Mouse (Mus musculus): ENCODE data around the gene Ripor2.

The Ripor2 gene

GRCm38 (mm10) chr13:24646324-24646723 lies 64.3 kb downstream of the Ripor2 start:
- no peak for DNase-seq (ENCODE audit: low spot score in 2 of 2)

GRCm38 (mm10) chr13:24647444-24647843 lies 65.5 kb downstream of the Ripor2 start:
- DNase-seq (ENCODE audit: low spot score in 2 of 2), result no peak

- no peak for DNase-seq (ENCODE audit: low spot score in 2 of 2)
Observed at GRCm38 (mm10) chr13:24648027-24648426, 66.0 kb downstream of the Ripor2 start.

- no peak for DNase-seq (ENCODE audit: low spot score in 2 of 2)
Observed at GRCm38 (mm10) chr13:24648668-24649067, 66.7 kb downstream of the Ripor2 start.

GRCm38 (mm10) chr13:24649099-24649498 lies 67.1 kb downstream of the Ripor2 start:
- DNase-seq (ENCODE audit: low spot score in 2 of 2), result no peak

- DNase-seq (ENCODE audit: low spot score in 2 of 2), result no peak
Observed at GRCm38 (mm10) chr13:24651018-24651417, 69.0 kb downstream of the Ripor2 start.

- no peak for DNase-seq (ENCODE audit: low spot score in 2 of 2)
Observed at GRCm38 (mm10) chr13:24654919-24655635, 73.1 kb downstream of the Ripor2 start.

- DNase-seq (ENCODE audit: low spot score in 2 of 2), result no peak
Observed at GRCm38 (mm10) chr13:24656719-24657497, 74.9 kb downstream of the Ripor2 start.

- no peak for DNase-seq (ENCODE audit: low spot score in 2 of 2)
Observed at GRCm38 (mm10) chr13:24666763-24667162, 84.8 kb downstream of the Ripor2 start.

- no peak for DNase-seq (ENCODE audit: low spot score in 2 of 2)
Observed at GRCm38 (mm10) chr13:24668556-24668955, 86.6 kb downstream of the Ripor2 start.

GRCm38 (mm10) chr13:24670676-24671075 lies 88.7 kb downstream of the Ripor2 start:
- DNase-seq (ENCODE audit: low spot score in 2 of 2), result no peak

GRCm38 (mm10) chr13:24679027-24679680 lies 97.2 kb downstream of the Ripor2 start:
- DNase-seq (ENCODE audit: low spot score in 2 of 2), result no peak

- no peak for DNase-seq (ENCODE audit: low spot score in 2 of 2)
Observed at GRCm38 (mm10) chr13:24680951-24681350, 99.0 kb downstream of the Ripor2 start.

- DNase-seq (ENCODE audit: low spot score in 2 of 2), result no peak
Observed at GRCm38 (mm10) chr13:24682346-24682745, 100.4 kb downstream of the Ripor2 start.

GRCm38 (mm10) chr13:24684503-24684902 lies 102.5 kb downstream of the Ripor2 start:
- DNase-seq (ENCODE audit: low spot score in 2 of 2), result no peak

- DNase-seq (ENCODE audit: low spot score in 2 of 2), result no peak
Observed at GRCm38 (mm10) chr13:24685846-24686245, 103.9 kb downstream of the Ripor2 start.

GRCm38 (mm10) chr13:24686705-24687665 lies 105.0 kb downstream of the Ripor2 start:
- peak; percentile 63 to 79 for DNase-seq (ENCODE audit: low spot score in 2 of 2)

GRCm38 (mm10) chr13:24693312-24693711 lies 111.3 kb downstream of the Ripor2 start:
- no peak for DNase-seq (ENCODE audit: low spot score in 2 of 2)

- DNase-seq (ENCODE audit: low spot score in 2 of 2), result no peak
Observed at GRCm38 (mm10) chr13:24698746-24699145, 116.8 kb downstream of the Ripor2 start.

- DNase-seq (ENCODE audit: low spot score in 2 of 2), result no peak
Observed at GRCm38 (mm10) chr13:24702128-24702527, 120.1 kb downstream of the Ripor2 start.

- DNase-seq (ENCODE audit: low spot score in 2 of 2), result no peak
Observed at GRCm38 (mm10) chr13:24709656-24710396, 127.8 kb downstream of the Ripor2 start.
